Mouse (Mus musculus): Measurements from ENCODE around the gene H2-M5.
A peak's percentile ranks its signal among the peaks of the same experiment; 100 is the strongest.

The H2-M5 gene

DNA sequence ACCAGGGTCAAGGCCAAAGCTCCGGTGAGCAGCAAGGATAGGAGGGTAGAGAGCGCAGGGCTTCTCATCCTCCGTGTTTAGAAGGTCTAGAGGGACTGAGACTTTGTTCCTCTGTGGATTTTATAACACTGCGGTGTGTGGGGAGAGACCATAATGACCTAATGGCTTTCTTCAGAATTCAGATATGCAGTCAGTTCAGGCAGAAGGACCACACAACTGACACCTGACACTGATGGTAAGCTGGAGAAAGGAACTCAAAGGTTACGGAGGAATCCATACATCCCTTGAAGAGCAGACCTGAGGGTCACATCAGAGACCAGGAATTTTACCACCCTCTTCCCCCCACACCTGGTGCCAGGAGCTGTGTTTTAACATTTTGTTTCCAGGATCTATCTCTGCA is at the start of gene H2-M5:
TSS of gene H2-M5 (minus strand) at position 101 of the 400 bp plus-strand sequence.
- DNase-seq = no peak

- no peak for DNase-seq
Measured at GRCm38 (mm10) chr17:37029162-37029561, 39.8 kb upstream of the H2-M5 start.

DNA sequence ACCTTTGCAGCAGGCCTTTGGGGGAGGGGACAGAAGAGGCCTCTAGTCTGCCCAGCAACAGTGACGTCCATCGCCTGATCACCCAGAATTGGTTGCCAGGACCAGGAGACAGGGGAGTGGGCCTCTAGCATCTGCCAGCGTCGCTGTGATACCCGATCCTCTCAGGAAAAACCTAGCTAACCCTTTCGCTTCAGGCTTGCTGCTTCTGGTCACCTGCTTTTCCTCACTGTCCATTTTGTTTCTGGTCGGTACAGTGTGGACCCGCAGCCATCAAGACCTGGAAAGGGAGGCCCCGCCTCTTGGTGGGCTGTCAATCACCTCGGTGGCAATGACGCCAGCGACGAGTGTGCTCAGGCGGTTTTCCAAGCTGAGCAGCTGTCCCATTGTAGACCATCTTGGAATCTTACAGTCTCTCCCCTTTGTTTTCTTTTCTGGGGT is 39.4 kb upstream of the H2-M5 start:
- peak; percentile 96 for DNase-seq

DNA sequence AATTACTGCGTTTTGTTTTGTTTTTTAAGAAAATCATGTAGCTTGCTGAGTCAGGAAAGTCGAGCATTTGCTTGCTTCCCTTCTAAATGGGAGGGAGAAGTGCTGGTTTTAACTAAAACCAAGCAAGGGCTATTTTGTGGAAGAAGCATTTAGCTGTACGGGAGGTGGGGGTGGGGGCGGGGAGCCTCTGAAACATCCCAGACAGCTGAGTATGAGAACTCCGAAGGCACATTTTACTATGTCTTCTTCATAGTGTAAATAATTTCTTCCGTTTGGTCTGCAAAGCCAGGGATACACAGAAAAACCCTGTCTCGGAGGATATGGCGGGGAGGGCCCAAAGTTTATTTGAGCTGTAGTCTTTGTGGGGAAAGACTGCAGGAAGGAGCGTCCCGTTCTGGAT is 38.9 kb upstream of the H2-M5 start:
- no peak for DNase-seq

GRCm38 (mm10) chr17:37027486-37027885 is 38.1 kb upstream of the H2-M5 start:
- DNase-seq = no peak

- DNase-seq = no peak
Measured at GRCm38 (mm10) chr17:37026425-37026824, 37.1 kb upstream of the H2-M5 start.

DNA sequence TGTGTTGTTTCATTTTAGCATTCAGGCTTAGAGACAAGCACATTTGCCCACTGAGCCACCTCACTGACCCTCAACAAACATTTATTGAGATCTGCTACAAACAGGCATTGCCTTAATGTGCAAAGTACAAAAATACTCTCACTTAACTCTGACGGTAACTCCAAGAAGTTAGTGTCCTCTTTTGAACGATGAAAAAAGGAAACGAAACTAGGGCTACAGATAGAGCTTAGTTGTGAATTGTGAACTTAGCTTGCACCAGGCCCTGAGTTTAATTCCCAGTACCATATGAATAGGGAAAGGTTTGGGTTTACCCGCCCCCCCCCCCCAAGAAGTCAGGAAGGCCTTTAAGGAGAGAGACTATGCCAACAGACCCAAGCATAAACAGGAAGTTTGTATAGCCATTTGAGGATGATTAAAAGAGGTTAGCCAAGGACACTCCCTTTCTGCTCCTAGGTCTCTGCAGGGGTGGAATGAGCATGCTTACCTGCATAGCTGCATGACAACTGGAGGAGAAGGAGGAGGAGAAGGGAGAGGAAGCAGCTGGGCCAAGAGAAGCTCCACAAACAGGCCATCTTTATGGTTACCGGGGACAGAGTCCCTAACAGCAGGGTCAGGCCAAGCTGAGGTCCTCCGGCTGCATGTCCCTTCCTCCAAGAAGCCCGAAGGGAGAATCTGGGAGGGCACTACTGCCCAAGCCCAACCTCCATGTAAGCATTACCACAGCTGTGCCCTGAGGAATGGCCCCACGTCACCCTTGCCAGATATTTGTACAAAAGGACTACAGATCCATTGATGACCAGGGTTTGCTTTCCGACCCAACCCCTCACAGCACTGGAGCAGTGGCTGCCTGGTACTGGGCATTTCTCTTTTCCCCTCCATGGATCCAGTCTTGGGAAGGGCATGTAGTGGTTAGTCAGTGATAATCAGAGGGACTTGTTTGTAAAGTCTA is 33.6 kb upstream of the H2-M5 start, which contains the start of gene Mog:
TSS of gene Mog (minus strand) at position 771 of the 949 bp plus-strand sequence.
- DNase-seq = peak; percentile 46

DNA sequence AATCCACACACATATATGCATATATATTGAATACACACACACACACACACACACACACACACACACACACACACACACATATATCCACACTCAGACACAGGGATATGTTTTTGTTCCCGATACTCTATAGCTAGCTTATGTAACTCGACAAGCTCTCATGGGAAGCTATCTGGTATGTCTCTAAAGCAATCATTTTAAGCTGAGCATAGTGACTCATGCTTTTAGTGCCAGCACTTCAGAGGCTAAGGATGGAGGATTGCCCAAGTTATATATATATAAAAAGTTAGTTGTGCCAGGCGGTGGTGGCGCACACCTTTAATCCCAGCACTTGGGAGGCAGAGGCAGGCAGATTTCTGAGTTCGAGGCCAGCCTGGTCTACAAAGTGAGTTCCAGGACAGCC is 29.9 kb upstream of the H2-M5 start:
- DNase-seq = peak; percentile 26

- peak; percentile 48 for DNase-seq
Measured at GRCm38 (mm10) chr17:37018328-37018727, 29.0 kb upstream of the H2-M5 start.

DNA sequence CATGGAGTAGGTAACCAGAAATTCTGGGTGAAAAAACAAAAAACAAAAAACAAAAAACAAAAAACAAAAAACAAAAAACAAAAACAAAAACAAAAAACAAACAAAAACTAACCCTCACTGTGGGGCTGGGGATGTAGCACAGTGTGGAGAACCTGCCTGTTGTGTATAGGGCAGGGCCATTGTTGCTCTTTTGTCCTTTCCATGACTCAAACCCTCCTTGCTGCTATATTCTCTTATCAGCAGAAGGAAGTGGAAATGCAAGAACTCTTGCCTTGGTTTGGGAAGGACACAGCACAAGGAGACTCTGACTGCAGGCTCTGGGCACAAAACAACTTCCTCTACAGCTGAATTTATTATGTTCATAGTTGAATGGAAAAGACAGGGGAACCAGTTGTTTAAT is 27.0 kb upstream of the H2-M5 start:
- no peak for DNase-seq

DNA sequence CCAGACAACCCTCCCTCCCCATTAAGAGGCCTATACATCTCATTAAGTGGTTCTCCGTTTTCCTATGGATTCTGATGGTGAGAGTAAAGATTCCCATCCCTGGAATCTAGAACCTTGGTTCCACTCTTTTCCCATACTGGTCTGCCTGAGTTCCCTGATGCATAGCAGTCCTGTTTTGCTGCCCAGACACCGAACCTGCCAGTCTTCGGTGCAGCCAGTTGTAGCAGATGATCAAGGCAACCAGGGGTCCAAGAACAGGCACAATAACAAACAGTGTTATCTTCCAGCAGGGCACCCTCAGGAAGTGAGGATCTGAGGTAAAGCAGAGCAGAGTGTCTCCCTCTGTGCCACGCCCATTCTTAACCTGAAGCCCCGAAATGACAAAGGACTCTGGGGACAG is 22.8 kb upstream of the H2-M5 start:
- DNase-seq = no peak

- no peak for DNase-seq
Measured at GRCm38 (mm10) chr17:37011719-37012118, 22.4 kb upstream of the H2-M5 start.

- no peak for DNase-seq
Measured at GRCm38 (mm10) chr17:37009460-37010042, 20.2 kb upstream of the H2-M5 start.

DNA sequence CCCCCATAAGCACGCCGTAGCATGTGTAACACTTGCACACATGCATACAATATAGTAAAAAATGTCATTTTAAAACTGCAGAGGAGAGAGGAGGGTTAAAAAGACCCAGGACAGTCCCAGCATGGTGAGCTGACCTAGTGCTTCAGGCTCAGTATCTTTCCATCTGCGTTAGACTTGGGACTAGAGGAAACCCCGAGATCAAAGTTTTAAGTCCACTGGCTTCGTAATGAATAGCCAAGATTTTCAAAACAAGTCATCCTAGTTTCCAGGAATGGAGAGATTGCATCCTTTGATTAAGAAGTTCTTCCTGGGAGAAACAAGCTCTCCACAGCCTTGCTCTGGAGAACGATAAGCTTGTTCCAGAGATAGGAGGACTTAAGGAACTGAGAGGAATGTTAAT is 18.8 kb upstream of the H2-M5 start:
- no peak for DNase-seq

- DNase-seq = no peak
Measured at GRCm38 (mm10) chr17:37003366-37003765, 14.0 kb upstream of the H2-M5 start.

- no peak for DNase-seq
Measured at GRCm38 (mm10) chr17:37002364-37003330, 13.3 kb upstream of the H2-M5 start.

DNA sequence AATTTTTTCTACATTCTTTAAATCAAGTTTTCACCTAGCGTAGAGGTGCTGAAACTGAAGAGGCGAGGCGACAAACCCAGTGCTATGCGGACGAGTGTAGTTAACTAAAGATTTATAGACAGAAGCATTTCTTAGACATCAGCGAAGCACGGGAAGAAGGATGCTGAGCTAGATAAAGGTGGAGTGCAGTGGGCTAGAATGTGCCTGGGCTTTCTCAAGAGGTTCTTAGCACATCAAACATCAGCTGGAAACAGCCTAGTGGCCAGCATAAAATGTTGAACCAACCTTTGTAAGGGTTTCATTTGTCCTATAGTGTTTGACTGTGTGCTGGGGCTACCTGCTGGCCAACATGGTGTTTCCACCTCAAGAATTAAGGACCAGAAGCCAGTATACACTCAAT is 11.5 kb upstream of the H2-M5 start, which contains the start of gene Zfp57:
TSS of gene Zfp57 (plus strand) at position 301 of the 400 bp plus-strand sequence.
- DNase-seq = no peak

DNA sequence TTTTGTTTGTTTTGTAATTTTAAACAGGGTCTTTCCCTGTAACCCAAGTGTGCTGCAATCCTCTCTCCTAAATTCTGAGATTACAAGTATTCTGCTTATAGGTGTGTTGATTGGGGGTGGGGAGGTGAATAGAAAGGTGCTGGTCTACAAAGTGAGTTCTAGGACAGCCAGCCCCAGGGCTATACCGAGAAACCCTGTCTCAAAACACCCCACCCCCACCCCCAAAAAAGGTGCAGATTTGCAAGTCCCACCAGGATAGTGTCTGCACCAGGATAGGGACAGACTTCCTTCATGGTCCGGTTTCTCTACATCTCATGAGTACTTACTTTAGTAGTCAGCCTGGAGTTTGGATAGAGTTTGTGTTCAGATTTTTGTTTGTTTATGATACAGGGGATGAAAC is 9.1 kb upstream of the H2-M5 start:
- no peak for DNase-seq

- peak; percentile 76 for DNase-seq
Measured at GRCm38 (mm10) chr17:36997033-36997735, 7.8 kb upstream of the H2-M5 start.

GRCm38 (mm10) chr17:36995448-36995847 is 6.1 kb upstream of the H2-M5 start:
- DNase-seq = no peak

DNA sequence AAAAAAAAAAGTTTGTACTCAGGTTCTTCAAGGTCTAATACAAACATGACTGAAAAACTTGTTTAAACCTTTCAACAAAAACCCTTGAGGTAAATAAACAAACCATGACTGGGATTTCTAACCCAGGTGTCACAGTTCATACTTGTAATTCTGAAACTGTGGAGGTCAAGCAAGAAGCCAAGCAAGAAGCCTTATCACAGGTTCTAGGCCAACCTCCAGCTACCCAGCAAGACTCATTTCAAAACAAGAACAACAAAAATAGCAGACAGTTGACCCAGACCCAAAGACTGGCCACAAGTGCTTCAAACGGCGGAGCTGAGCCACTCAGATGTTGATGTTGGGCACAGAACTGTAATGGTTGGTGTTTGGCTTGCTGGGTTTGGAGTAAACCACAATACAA is 5.2 kb upstream of the H2-M5 start:
- no peak for DNase-seq

DNA sequence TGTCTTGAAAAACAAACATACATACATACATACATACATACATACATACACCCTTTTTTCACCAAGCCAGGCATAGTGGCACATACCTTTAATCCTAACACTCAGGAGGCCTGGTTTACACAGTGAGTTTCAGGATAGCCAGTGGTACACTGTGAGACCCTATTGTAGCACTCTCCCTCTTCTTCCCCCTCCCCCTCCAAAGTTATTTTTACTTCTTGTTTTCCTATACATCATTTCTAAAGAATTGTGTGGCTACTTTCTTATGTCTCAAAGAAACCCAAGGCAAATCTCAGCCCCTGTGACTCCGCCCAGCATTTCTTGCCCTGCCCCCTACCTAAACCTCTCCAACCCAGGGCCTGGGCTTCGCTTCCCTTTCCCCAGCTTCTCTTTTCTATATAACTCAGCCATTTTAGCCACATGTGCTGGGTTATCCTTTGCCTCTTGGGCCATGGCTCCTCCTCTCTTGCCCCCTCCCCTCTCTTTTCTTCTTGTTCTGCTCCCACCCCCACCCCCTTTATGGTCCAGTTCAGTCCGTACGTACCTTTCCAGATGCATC is 4.5 kb upstream of the H2-M5 start:
- DNase-seq = no peak
